Mouse (Mus musculus) Patski (cell line): ENCODE results near the gene Eef1a1. TPM values are rescaled to one million over a fixed set of nuclear protein-coding genes. Genes with fewer than 3 reads are reported as not detected.
A peak's percentile ranks its signal among the peaks of the same experiment; 100 is the strongest.

Experiments
- ATAC-seq: fragments of 100-300 bp; one replicate; pipeline ENCODE4 v1.8.0; 2021
- CTCF ChIA-PET: fragments of 350-600 bp; sonication (Branson Sonifier 250); formaldehyde crosslinking; loops from one replicate; lab custom pipeline; 2022; ENCODE audit warnings: inconsistent platforms; lab: Charles Lee
- POLR2A ChIA-PET: fragments of 350-600 bp; sonication (Branson Sonifier 250); formaldehyde crosslinking; loops from one replicate; lab custom pipeline; 2022; ENCODE audit warnings: antibody characterized with exemption, inconsistent platforms; lab: Charles Lee
- DNase-seq: peaks from one replicate; pipeline ENCODE4 v3.0.0-alpha.2; 2011; ENCODE audit warnings: low read depth, low spot score
- H3K27me3 ChIP-seq: fragments of 371-371 bp; one replicate; pipeline ENCODE4 v1.5.1; 2021
- CTCF ChIP-seq: fragments of 100-300 bp; IDR thresholded peaks from one replicate; pipeline ENCODE4 v1.5.1; 2021
- in situ Hi-C: fragments of 300-500 bp; cut with MboI; formaldehyde crosslinking; loops from 3 replicates; pipeline ENCODE4 v1.11.1; 2018; ENCODE audit warnings: low pct_unique_long_range_greater_than_20kb, mixed read lengths
- polyA plus RNA-seq: library from polyadenylated mRNA; unstranded; gene quantifications from one replicate; pipeline ENCODE4 v1.2.3, GENCODE M21; 2021

Gene Eef1a1
- 8,737 TPM for polyA plus RNA-seq

DNA sequence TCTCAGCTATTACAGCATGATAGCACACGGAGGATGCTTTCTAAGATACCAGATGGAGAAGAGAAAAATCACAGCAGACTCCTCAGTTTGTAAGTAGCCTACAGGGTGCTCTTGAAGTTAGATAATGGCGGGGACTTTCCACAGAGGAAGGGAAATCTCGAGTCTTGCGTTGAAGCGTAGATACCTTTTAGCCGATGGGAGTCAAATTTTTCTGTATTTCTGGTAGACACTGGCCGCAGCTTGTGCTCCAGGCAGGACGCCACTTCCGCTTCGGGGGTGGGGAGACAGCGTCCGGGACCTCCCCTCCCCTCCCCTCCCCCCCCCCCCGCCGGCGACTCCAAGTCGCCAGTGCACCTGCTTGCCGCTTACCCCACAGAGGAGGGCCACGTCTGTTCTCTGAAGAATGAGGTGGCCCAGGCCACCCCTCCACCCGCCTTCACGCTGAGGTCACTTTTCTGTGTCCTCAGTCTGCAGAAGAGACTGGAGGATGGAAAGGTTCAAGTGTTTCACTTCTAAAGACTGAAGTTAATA, at the start of gene Eef1a1:
TSS of gene Eef1a1 (minus strand) at position 262 of the 531 bp plus-strand sequence.
- ChIA-PET POLR2A (interaction anchor here (0.5 kb wide), 1 partner anchor 39 kb away, joined by 4 read pairs; no protein-coding TSS in a partner anchor), CTCF (interaction anchor here (0.6 to 1.0 kb wide), 2 partner anchors 14 to 63 kb away, joined by 4 read pairs; no protein-coding TSS in a partner anchor)
- H3K27me3 ChIP-seq: no peaks in the 10 kb centered on the region
- DNase-seq: no peak
- in situ Hi-C loops: no loop called here
- TF ChIP-seq CTCF: no peak
- peak; percentile 54 for ATAC-seq

DNA sequence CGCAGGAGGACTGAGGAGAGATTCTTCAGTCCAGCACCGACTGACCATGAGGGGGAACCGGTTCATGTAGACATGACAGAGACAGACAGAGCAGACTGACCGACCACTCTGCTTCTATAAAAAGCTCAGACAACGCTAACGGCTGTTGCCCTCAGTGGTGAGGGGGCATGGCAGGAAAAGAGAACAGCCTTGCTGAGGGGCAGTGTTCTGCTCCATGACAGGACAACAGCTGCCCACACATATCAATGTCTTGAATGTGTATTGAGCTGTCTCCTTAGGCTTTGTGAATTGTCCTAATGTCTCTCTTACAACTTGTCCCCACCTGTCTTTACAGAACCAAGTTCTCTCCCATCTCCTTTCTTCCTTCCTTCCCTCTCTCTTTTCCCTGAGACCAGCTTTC, 49.5 kb upstream of the Eef1a1 start:
- no peaks in the 10 kb centered on the region for H3K27me3 ChIP-seq
- ATAC-seq (no peak), DNase-seq (no peak)
- POLR2A ChIA-PET: interaction anchor here (0.7 kb wide), 1 partner anchor 57 kb away, joined by 3 read pairs; no protein-coding TSS in a partner anchor
- CTCF ChIA-PET: interaction anchor here (1.2 to 2.0 kb wide), 2 partner anchors 9 to 11 kb away, joined by 3 to 8 read pairs; no protein-coding TSS in a partner anchor
- in situ Hi-C loops: loop anchor here (25.0 kb wide), 1 partner anchor 176 kb away; the partner anchor contains the start of genes Dppa5a and Gsta2
- TF ChIP-seq CTCF: no peak

DNA sequence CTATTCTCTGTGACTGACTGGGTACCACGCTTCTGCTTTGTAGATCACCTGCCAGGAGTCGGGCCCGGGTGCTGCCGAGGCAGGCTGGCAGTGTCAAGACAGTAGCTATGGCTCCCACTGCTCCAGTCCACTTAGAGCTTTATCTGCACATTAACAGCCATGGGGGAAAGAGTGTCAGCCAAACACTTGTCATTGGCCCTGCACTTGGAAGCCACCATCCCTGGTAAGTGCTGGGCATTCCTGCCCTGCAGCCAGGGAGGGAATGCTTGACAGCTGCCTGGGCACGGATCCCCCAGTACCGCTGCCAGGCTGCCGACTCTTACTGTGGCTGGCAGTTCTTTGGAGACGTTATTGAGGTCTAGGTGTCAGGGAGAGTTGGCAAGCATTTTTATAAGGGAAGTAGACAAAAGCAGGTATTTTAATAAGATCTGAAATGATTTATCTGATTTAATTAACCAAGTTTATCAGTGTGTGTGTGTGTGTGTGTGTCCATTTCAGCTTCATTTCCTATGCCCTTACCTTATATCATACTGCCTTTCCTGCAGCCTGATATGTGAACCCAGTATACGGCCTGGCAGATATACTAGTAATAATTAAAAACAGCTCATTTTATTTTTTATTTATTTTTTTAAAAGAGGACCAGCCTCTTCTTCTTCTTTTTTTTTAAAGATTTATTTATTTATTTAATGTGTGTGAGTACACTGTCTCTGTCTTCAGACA, 48.4 kb upstream of the Eef1a1 start:
- no peak for DNase-seq
- ChIA-PET CTCF (interaction anchor here (1.2 to 2.2 kb wide), 4 partner anchors 10 to 15 kb away, joined by 3 to 8 read pairs (median 6); no protein-coding TSS in a partner anchor), POLR2A (interaction anchor here (0.9 kb wide), 1 partner anchor 8 kb away, joined by 3 read pairs; no protein-coding TSS in a partner anchor)
- ATAC-seq: no peak
- H3K27me3 ChIP-seq: no peaks in the 10 kb centered on the region
- in situ Hi-C loops: loop anchor here (25.0 kb wide), 1 partner anchor 175 kb away; the partner anchor contains the start of genes Dppa5a and Gsta2
- no peak for TF ChIP-seq CTCF

DNA sequence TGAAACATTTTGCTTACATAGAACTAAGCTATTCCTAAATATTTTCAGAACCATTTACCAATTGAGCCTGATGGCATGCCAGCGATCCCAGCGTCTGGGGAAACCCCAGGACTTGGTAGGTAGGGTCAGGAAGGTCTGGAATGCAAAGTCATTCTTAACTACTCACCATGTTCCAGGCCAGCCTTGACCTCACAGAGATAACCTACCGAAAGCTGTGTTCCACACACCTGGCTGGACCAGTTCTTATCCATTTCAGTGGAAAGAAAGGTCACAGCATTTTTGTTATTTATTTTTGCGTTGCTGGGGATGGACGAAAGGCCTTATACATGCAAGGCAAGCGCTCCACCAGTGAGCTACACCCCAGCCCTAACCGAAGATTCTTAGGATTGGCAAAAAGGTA, 45.7 kb upstream of the Eef1a1 start:
- in situ Hi-C loops: loop anchor here (25.0 kb wide), 1 partner anchor 172 kb away; the partner anchor contains the start of genes Dppa5a and Gsta2
- H3K27me3 ChIP-seq: no peaks in the 10 kb centered on the region
- ATAC-seq (no peak), DNase-seq (no peak)
- CTCF ChIA-PET: interaction anchor here (0.7 kb wide), 2 partner anchors 16 to 74 kb away, joined by 3 read pairs; no protein-coding TSS in a partner anchor
- no peak for TF ChIP-seq CTCF
- POLR2A ChIA-PET: no interaction called here

DNA sequence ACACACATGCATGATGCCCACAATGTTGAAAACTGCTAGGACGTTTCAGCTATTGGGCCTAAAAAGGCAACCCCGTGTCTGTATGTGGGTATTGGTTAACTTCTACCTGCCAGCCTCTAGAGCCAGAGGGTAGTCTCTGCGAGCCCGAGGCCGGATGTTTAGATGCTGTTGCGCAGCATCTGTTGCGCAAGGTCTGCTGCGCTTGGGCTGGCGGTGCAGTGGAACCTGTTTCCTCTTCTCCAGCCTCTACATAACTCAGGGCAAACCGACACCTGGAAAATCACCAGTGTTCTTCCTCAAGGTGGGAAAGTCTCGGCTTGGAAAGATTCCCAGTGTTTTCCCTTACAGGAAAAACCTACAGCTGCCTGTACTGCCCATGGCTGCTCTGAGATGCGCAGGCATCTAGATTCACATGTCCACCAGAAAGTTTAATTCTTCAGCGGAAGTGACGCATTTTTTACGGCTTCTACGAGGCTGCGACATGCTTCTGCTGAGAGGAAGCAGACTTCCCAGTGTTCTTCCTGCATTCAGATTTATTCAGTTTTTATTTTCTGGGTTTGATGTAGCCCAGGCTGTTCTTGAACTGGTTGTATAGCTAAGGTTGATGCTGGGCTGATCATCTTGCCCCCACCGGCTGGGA, 44.5 kb upstream of the Eef1a1 start:
- ChIA-PET POLR2A (no interaction called here), CTCF (no interaction called here)
- ATAC-seq (no peak), DNase-seq (no peak)
- H3K27me3 ChIP-seq: no peaks in the 10 kb centered on the region
- in situ Hi-C loops: loop anchor here (25.0 kb wide), 1 partner anchor 171 kb away; the partner anchor contains the start of genes Dppa5a and Gsta2
- no peak for TF ChIP-seq CTCF

DNA sequence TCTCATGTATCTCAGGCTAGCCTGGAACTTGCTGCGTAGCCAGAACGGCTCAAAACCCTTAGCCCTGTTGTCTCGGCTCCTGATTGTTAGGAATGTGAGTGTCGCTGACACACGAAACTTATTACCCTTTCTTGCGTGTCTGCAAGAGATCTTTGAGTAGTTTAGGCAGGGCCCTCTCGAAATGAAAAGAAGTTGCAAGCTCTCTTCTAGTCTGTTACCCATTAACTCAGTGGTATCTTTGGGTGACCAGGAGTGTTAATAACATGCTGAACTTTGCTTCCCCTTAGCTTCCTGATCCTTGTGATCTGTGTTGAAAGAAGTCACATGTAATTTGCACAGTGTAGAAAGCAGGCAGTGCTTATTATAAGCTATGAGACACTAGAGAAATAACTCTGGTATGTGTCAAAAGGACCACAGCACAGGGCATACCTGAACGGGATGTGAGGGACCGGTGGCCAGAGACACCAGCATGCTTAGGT, 43.4 kb upstream of the Eef1a1 start:
- in situ Hi-C loops: loop anchor here (25.0 kb wide), 1 partner anchor 170 kb away; the partner anchor contains the start of genes Dppa5a and Gsta2
- DNase-seq: peak; percentile 75
- CTCF ChIA-PET: interaction anchor here (1.5 kb wide), 1 partner anchor 50 kb away, joined by 3 read pairs; no protein-coding TSS in a partner anchor
- H3K27me3 ChIP-seq: no peaks in the 10 kb centered on the region
- no peak for TF ChIP-seq CTCF
- peak; percentile 90 for ATAC-seq
- POLR2A ChIA-PET: interaction anchor here (0.9 to 1.0 kb wide), 2 partner anchors 10 to 32 kb away, joined by 3 read pairs; no protein-coding TSS in a partner anchor

DNA sequence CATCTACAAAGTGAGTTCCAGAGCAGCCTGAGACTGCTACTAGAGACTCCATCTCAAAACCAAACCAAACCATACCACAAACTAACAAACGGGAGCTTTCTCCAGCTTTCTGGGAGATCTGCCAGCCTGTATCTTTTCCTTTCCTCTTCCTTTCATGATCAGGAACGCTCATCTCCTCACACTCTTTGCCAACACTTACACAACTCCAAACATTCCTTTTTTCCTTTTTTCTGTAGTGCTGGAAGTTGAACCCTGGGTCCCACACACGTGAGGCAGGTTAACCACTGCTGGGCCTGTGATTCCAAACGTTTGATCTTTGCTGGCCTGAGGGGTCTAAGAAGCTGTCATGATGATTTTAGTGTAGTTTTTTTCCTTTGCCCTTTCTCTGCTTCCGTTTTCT, 42.9 kb upstream of the Eef1a1 start:
- no peak for TF ChIP-seq CTCF
- no peaks in the 10 kb centered on the region for H3K27me3 ChIP-seq
- ChIA-PET CTCF (interaction anchor here (1.1 to 2.3 kb wide), 4 partner anchors 11 to 49 kb away, joined by 3 to 5 read pairs (median 4); no protein-coding TSS in a partner anchor), POLR2A (interaction anchor here (0.9 to 1.0 kb wide), 2 partner anchors 11 to 31 kb away, joined by 3 read pairs; no protein-coding TSS in a partner anchor)
- in situ Hi-C loops: loop anchor here (25.0 kb wide), 1 partner anchor 170 kb away; the partner anchor contains the start of genes Dppa5a and Gsta2
- no peak for DNase-seq
- no peak for ATAC-seq

DNA sequence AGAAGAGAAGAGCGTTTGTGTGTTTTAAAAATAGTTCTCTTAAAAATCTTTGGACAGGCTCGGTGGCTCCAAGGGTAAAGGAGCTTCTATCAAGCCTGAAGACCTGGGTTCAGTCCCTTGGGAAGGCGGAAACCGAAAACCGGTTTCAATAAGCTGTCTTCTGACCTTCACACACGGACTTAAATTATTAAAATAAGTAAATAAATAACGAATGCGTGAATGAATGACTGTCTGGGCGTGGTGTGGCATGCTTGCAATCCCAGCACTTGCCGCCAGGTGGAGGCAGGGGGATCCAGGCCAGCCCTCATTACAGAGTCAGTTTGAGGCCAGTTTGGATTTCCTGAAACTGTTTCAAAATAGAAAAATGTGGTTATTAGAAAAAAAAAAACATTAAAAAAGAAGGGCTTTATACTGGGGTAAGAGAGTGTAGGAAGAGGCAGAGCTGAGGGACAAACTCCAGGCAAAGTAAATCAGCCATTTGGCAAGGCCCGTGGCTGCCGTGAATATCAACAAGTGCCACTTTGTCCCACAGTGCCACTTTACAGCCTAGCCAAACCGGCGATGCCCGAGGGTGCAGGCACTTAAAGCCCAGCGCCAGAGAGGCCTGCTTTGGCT, 38.9 kb upstream of the Eef1a1 start:
- in situ Hi-C loops: loop anchor here (25.0 kb wide), 1 partner anchor 166 kb away; the partner anchor contains the start of genes Dppa5a and Gsta2
- no peak for ATAC-seq
- POLR2A ChIA-PET: interaction anchor here (0.6 to 1.8 kb wide), 5 partner anchors 17 to 52 kb away, joined by 3 to 14 read pairs (median 4); no protein-coding TSS in a partner anchor
- CTCF ChIA-PET: interaction anchor here (1.0 to 2.5 kb wide), 14 partner anchors 9 to 55 kb away, joined by 3 to 17 read pairs (median 5); no protein-coding TSS in a partner anchor
- TF ChIP-seq CTCF: peak; percentile 89
- no peaks in the 10 kb centered on the region for H3K27me3 ChIP-seq
- DNase-seq: peak; percentile 60

DNA sequence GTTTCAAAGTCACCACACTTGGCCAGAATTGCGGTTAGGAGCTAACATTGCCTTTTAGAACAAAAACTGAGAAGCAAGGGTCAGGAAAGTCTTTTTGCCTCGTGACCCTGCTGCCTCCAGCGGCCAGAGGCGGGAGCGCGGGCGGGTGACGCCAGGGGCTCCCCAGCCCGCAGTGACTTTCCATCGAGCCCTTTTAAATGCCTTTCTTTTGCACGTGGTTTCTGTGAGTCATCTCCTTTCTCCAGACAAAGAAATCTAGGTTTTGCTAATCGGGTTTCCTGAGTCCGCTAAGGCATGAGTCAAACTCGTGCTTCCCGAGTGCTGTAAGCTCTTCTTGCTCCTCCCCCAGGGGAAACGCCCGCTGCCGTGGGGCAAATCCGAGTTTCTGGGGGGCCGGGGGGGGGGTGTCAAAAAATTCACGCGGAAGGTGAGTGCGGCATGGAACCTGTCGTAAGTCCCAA, 38.4 kb upstream of the Eef1a1 start:
- POLR2A ChIA-PET: interaction anchor here (0.6 to 1.8 kb wide), 5 partner anchors 17 to 51 kb away, joined by 3 to 14 read pairs (median 4); no protein-coding TSS in a partner anchor
- CTCF ChIA-PET: interaction anchor here (1.0 to 2.5 kb wide), 15 partner anchors 9 to 55 kb away, joined by 3 to 17 read pairs (median 5); no protein-coding TSS in a partner anchor
- DNase-seq (peak; percentile 94), ATAC-seq (peak; percentile 73)
- peak; percentile 97 for TF ChIP-seq CTCF
- in situ Hi-C loops: loop anchor here (25.0 kb wide), 1 partner anchor 165 kb away; the partner anchor contains the start of genes Dppa5a and Gsta2
- H3K27me3 ChIP-seq: no peaks in the 10 kb centered on the region
